In genomic region chr4:133910236-133911211, GRCm38 (mm10) we compare ENCODE assay signal across 7 mouse cellular contexts. TPM values are rescaled to one million over a fixed set of nuclear protein-coding genes. Genes with fewer than 3 reads are reported as not detected.
DNase-seq lines count a peak whose midpoint lies in the region; ATAC-seq and TF ChIP-seq lines count a peak whose summit lies in the region.

No protein-coding gene starts in this region.

- intact Hi-C loops in left cerebral cortex, postnatal 4 days (cut with DNase I) = loop anchor here (10.0 kb wide), 1 partner anchor 54 kb away; the partner anchor contains the start of gene Hmgn2

- peak; percentile 96 for DNase-seq in adrenal gland, postnatal 10 days
- peak; percentile 99 for DNase-seq in embryonic facial prominence, embryonic 10.5 days (ENCODE audit: low spot score)
- peak; percentile 87 for DNase-seq in gonadal fat pad, adult 2 months (ENCODE audit: low read depth)
- peak; percentile 95 for DNase-seq in left cerebral cortex, postnatal 4 days

- no peaks in the 10 kb centered on the region for H3K9me3 ChIP-seq in embryonic facial prominence, embryonic 10.5 days
- no peaks in the 10 kb centered on the region for H3K9me3 ChIP-seq in intestine, postnatal 0 days (ENCODE audit: control insufficient read depth)
- H3K9me3 ChIP-seq in midbrain, embryonic 12.5 days = no peaks in the 10 kb centered on the region

- no peaks in the 10 kb centered on the region for H3K27me3 ChIP-seq in embryonic facial prominence, embryonic 10.5 days (replicated peaks; ENCODE audit: low read depth, poor library complexity, severe bottlenecking)
- no peaks in the 10 kb centered on the region for H3K27me3 ChIP-seq in intestine, postnatal 0 days (replicated peaks; ENCODE audit: control insufficient read depth, insufficient read depth, low read length)
- no peaks in the 10 kb centered on the region for H3K27me3 ChIP-seq in midbrain, embryonic 12.5 days
- H3K27me3 ChIP-seq in small intestine, adult 2 months (ENCODE audit: control insufficient read depth, insufficient read depth, low read length) = no peaks in the 10 kb centered on the region

- H3K36me3 ChIP-seq in embryonic facial prominence, embryonic 10.5 days (replicated peaks) = no peaks in the 10 kb centered on the region
- no peaks in the 10 kb centered on the region for H3K36me3 ChIP-seq in intestine, postnatal 0 days (ENCODE audit: control insufficient read depth, insufficient read depth)
- H3K36me3 ChIP-seq in midbrain, embryonic 12.5 days = no peaks in the 10 kb centered on the region
- no peaks in the 10 kb centered on the region for H3K36me3 ChIP-seq in small intestine, adult 2 months (ENCODE audit: control insufficient read depth, insufficient read depth, low read length)

- H3K4me3 ChIP-seq in embryonic facial prominence, embryonic 10.5 days = peak overlapping the region; percentile 67
- peak overlapping the region; percentile 47 for H3K4me3 ChIP-seq in intestine, postnatal 0 days (ENCODE audit: low read depth, low read length)
- H3K4me3 ChIP-seq in midbrain, embryonic 12.5 days = peak overlapping the region; percentile 46
- peak overlapping the region; percentile 72 for H3K4me3 ChIP-seq in small intestine, adult 2 months (ENCODE audit: low read depth, low read length)

- peak overlapping the region; percentile 73 for H3K4me2 ChIP-seq in intestine, postnatal 0 days (replicated peaks; ENCODE audit: low read depth)
- H3K4me2 ChIP-seq in midbrain, embryonic 12.5 days (replicated peaks) = peak overlapping the region; percentile 57

- TF ChIP-seq CTCF in intestine, postnatal 0 days (IDR thresholded peaks at IDR 0.05; ENCODE audit: low read depth) = peak; percentile 100
- peak; percentile 95 for TF ChIP-seq CTCF in small intestine, adult 2 months (IDR thresholded peaks at IDR 0.05; ENCODE audit: extremely low read depth, insufficient read length, insufficient replicate concordance, low read depth, low read length)

- H3K4me1 ChIP-seq in embryonic facial prominence, embryonic 10.5 days = peaks cover 21% of the 10 kb centered on the region
- H3K4me1 ChIP-seq in intestine, postnatal 0 days (replicated peaks; ENCODE audit: control insufficient read depth, insufficient read depth, low read length) = 0 out of 2 replicates have a peak, but pooled peaks cover 6% of the 10 kb centered on the region
- H3K4me1 ChIP-seq in midbrain, embryonic 12.5 days = peaks cover 13% of the 10 kb centered on the region; the same call in 1 of the 2 replicates
- H3K4me1 ChIP-seq in small intestine, adult 2 months (ENCODE audit: control insufficient read depth, insufficient read depth, insufficient read length, low read length) = peaks cover 11% of the 10 kb centered on the region

- peak; percentile 37 for TF ChIP-seq POLR2A in small intestine, adult 2 months (IDR thresholded peaks at IDR 0.05; ENCODE audit: low read depth, low read length)

- H3K27ac ChIP-seq in embryonic facial prominence, embryonic 10.5 days (replicated peaks) = peak overlapping the region; percentile 90
- H3K27ac ChIP-seq in intestine, postnatal 0 days (ENCODE audit: low read depth, low read length) = peak overlapping the region; percentile 93
- H3K27ac ChIP-seq in midbrain, embryonic 12.5 days (replicated peaks) = peak overlapping the region; percentile 81
- H3K27ac ChIP-seq in small intestine, adult 2 months (ENCODE audit: insufficient read depth, low read depth, low read length) = peak overlapping the region; percentile 85

- H3K9ac ChIP-seq in intestine, postnatal 0 days (ENCODE audit: low read depth, low read length) = peak overlapping the region; percentile 45
- peak overlapping the region; percentile 54 for H3K9ac ChIP-seq in midbrain, embryonic 12.5 days (replicated peaks)

- peak; percentile 95 for ATAC-seq in intestine, postnatal 0 days
- peak; percentile 97 for ATAC-seq in midbrain, embryonic 12.5 days (ENCODE audit: low FRiP score, low read depth)

- 1% methylated on average over 57 of the region's 57 CpGs for WGBS in embryonic facial prominence, embryonic 10.5 days
- WGBS in intestine, postnatal 0 days = under 1% methylated on average over 57 of the region's 57 CpGs
- WGBS in midbrain, embryonic 12.5 days = under 1% methylated on average over 57 of the region's 57 CpGs
- WGBS in small intestine, adult 2 months = under 1% methylated on average over 57 of the region's 57 CpGs

RNA-seq across cellular contexts. Expression of gene Rps6ka1, which starts 22.9 kb away (rescaled TPM):
- total RNA-seq in adrenal gland, postnatal 10 days (2021) = 10 to 100 TPM; 19.6 to 19.9 TPM
- 46.6 and 47.6 TPM in 2 replicates for polyA plus RNA-seq in embryonic facial prominence, embryonic 10.5 days (2016; fragmentation: Nextera tagmentation; extraction: Ambion mirVana)
- polyA plus RNA-seq in gonadal fat pad, adult 2 months (2012; rRNA removed) = 14.4 and 16.2 TPM in 2 replicates
- polyA plus RNA-seq in intestine, postnatal 0 days (2015; fragmentation: Nextera tagmentation; extraction: Ambion mirVana) = 86.2 and 88.8 TPM in 2 replicates
- 10 to 100 TPM; 16.8 to 18.7 TPM for total RNA-seq in left cerebral cortex, postnatal 4 days (2021)
- 23.6 and 26.6 TPM in 2 replicates for polyA plus RNA-seq in midbrain, embryonic 12.5 days (2016; fragmentation: Nextera tagmentation; extraction: Ambion mirVana)
- 91.5 and 220 TPM in 2 replicates for polyA plus RNA-seq in small intestine, adult 2 months (2012; rRNA removed)

RNA-seq across cellular contexts. Expression of gene Hmgn2, which starts 57.9 kb away (rescaled TPM):
- total RNA-seq in adrenal gland, postnatal 10 days (2021) = 100 to 1,000 TPM; 273 to 322 TPM
- 2,976 and 3,167 TPM in 2 replicates for polyA plus RNA-seq in embryonic facial prominence, embryonic 10.5 days (2016; fragmentation: Nextera tagmentation; extraction: Ambion mirVana)
- 49.6 and 50.2 TPM in 2 replicates for polyA plus RNA-seq in gonadal fat pad, adult 2 months (2012; rRNA removed)
- 605 and 661 TPM in 2 replicates for polyA plus RNA-seq in intestine, postnatal 0 days (2015; fragmentation: Nextera tagmentation; extraction: Ambion mirVana)
- total RNA-seq in left cerebral cortex, postnatal 4 days (2021) = 100 to 1,000 TPM; 274 to 291 TPM
- 3,003 and 3,059 TPM in 2 replicates for polyA plus RNA-seq in midbrain, embryonic 12.5 days (2016; fragmentation: Nextera tagmentation; extraction: Ambion mirVana)
- 2.5 and 6.3 TPM in 2 replicates for polyA plus RNA-seq in small intestine, adult 2 months (2012; rRNA removed)

Comparison
In these comparisons a context has a peak if more than half of its experiments do, and no peak if none do; other contexts are left out.
1. Peak in every context shown above with its lines: DNase-seq, ATAC-seq, H3K4me3 ChIP-seq and H3K27ac ChIP-seq.
2. RNA of gene Hmgn2, which starts 57.9 kb away (polyA plus RNA-seq): 2,976 to 3,167 TPM in embryonic facial prominence, embryonic 10.5 days, 3,003 to 3,059 TPM in midbrain, embryonic 12.5 days and 605 to 661 TPM in intestine, postnatal 0 days; 49.6 to 50.2 TPM in gonadal fat pad, adult 2 months and 2.5 to 6.3 TPM in small intestine, adult 2 months; every median in the first group is over 10 times any median in the second.